Mouse (Mus musculus) ES-Bruce4 (cell line): ENCODE measurements at regions not wholly inside any gene's neighbourhood (a gene's known extent, or its start where the extent isn't known, plus 50 kb on each side); places are given as distances from the start of the nearest gene placed in this dataset.

Experiments
- CTCF ChIP-seq: IDR thresholded peaks from one replicate; pipeline ENCODE4 v1.8.1; 2011; ENCODE audit warnings: low read depth, low read length
- POLR2A ChIP-seq: IDR thresholded peaks from one replicate; pipeline ENCODE4 v1.8.1; 2011; ENCODE audit warnings: low read length; ENCODE audit not compliant: insufficient read depth

GRCm38 (mm10) chr1:90357391-90357790, 153.6 kb downstream of the Ackr3 start:
- TF ChIP-seq CTCF = no peak
- TF ChIP-seq POLR2A = no peak
